Mouse (Mus musculus) heart, embryonic 14.5 days (tissue): ENCODE measurements around the gene Ccr9. TPM values are rescaled to one million over a fixed set of nuclear protein-coding genes. Genes with fewer than 3 reads are reported as not detected.

Experiments used
- ATAC-seq: fragments of 200-750 bp; cut with Nextera tagmentation; 2 replicates; pipeline ENCODE4 v1.8.0; 2017; ENCODE audit warnings: low read depth, moderate TSS enrichment; ENCODE audit not compliant: insufficient number of reproducible peaks, insufficient read depth, low FRiP score
- H3K27ac ChIP-seq, 2 experiments: fragments of 200-500 bp in 1 of 2; fragments of 300-500 bp in 1 of 2; sonication (generic) in 1 of 2; replicated peaks in 1 of 2; 2 replicates each; pipeline ENCODE4 v1.5.1; 2012 to 2014; ENCODE audit warnings: low read depth in 2 of 2, low read length in 2 of 2, control low read depth in 1 of 2, mild to moderate bottlenecking in 1 of 2, mixed read lengths in 1 of 2; ENCODE audit not compliant: control insufficient read depth in 1 of 2, insufficient read depth in 1 of 2
- H3K27me3 ChIP-seq: fragments of 300-500 bp; sonication (generic); 2 replicates; pipeline ENCODE4 v1.6.1; 2014; ENCODE audit warnings: mild to moderate bottlenecking, low read length, control low read depth; ENCODE audit not compliant: control insufficient read depth, insufficient read depth
- H3K36me3 ChIP-seq: fragments of 300-500 bp; sonication (generic); 2 replicates; pipeline ENCODE4 v1.6.1; 2014; ENCODE audit warnings: mild to moderate bottlenecking, control low read depth, low read length, mixed read lengths; ENCODE audit not compliant: control insufficient read depth, insufficient read depth
- H3K4me1 ChIP-seq, 2 experiments: fragments of 200-500 bp in 1 of 2; fragments of 300-500 bp in 1 of 2; sonication (generic) in 1 of 2; 2 replicates each; pipeline ENCODE4 v1.6.1; 2012 to 2014; ENCODE audit warnings: low read length in 2 of 2, control low read depth in 1 of 2, mixed read lengths in 1 of 2; ENCODE audit not compliant: control insufficient read depth in 2 of 2, insufficient read depth in 2 of 2
- H3K4me2 ChIP-seq: fragments of 300-500 bp; sonication (generic); 2 replicates; pipeline ENCODE4 v1.6.1; 2014; ENCODE audit warnings: mild to moderate bottlenecking, low read length
- H3K4me3 ChIP-seq, 2 experiments: fragments of 200-500 bp in 1 of 2; fragments of 300-500 bp in 1 of 2; sonication (generic) in 1 of 2; 2 replicates each; pipeline ENCODE4 v1.5.1; 2012 to 2014; ENCODE audit warnings: low read length in 2 of 2, mild to moderate bottlenecking in 2 of 2, control low read depth in 1 of 2, low read depth in 1 of 2, moderate library complexity in 1 of 2; ENCODE audit not compliant: control insufficient read depth in 1 of 2, insufficient read depth in 1 of 2
- H3K9ac ChIP-seq: fragments of 300-500 bp; sonication (generic); 2 replicates; pipeline ENCODE4 v1.6.1; 2014; ENCODE audit warnings: mild to moderate bottlenecking, low read length
- H3K9me3 ChIP-seq: fragments of 300-500 bp; sonication (generic); 2 replicates; pipeline ENCODE4 v1.6.1; 2016; ENCODE audit warnings: low read length, control low read depth; ENCODE audit not compliant: control insufficient read depth
- WGBS: fragments of 180-500 bp; shearing (Covaris S2); extraction: QIAGEN DNeasy Blood & Tissue Kit; methylation state at CpG from one replicate; pipeline ENCODE4 v1.1.7; 2014; 5-methylcytosine and 5-hydroxymethylcytosine counted together
- polyA plus RNA-seq: library from polyadenylated mRNA; unstranded; fragments of >200 nt; fragmentation: Nextera tagmentation; extraction: Ambion mirVana; gene quantifications from 2 replicates; pipeline ENCODE4 v1.2.1, GENCODE M21; 2014

Ccr9 gene
- polyA plus RNA-seq, 1 experiment from 2014 or later = 0.19 TPM

GRCm38 (mm10) chr9:123802896-123803295, 124.7 kb downstream of the Ccr9 start:
- H3K27ac ChIP-seq = no peak overlapping the region
- H3K27me3 ChIP-seq = no peaks in the 10 kb centered on the region
- no peak overlapping the region for H3K4me2 ChIP-seq
- ATAC-seq = no peak
- no peak overlapping the region for H3K9ac ChIP-seq
- peaks cover 78% of the 10 kb centered on the region for H3K36me3 ChIP-seq
- no peaks in the 10 kb centered on the region for H3K4me1 ChIP-seq
- no peaks in the 10 kb centered on the region for H3K9me3 ChIP-seq
- H3K4me3 ChIP-seq = no peak overlapping the region

GRCm38 (mm10) chr9:123805241-123805640, 127.0 kb downstream of the Ccr9 start:
- no peak for ATAC-seq
- Histone ChIP-seq H3K9ac (no peak overlapping the region), H3K27me3 (no peaks in the 10 kb centered on the region), H3K4me1 (no peaks in the 10 kb centered on the region; a peak in 1 of 4 replicates), H3K27ac (no peak overlapping the region), H3K4me3 (no peak overlapping the region), H3K9me3 (no peaks in the 10 kb centered on the region), H3K36me3 (peaks cover 71% of the 10 kb centered on the region), H3K4me2 (no peak overlapping the region)
- WGBS = 88% methylated on average over 2 of the region's 2 CpGs

GRCm38 (mm10) chr9:123806267-123806666, 128.0 kb downstream of the Ccr9 start, which contains the start of gene Cxcr6:
Cxcr6 (plus strand) TSS chr9:123806475.
- no peaks in the 10 kb centered on the region for H3K9me3 ChIP-seq
- H3K4me2 ChIP-seq = no peak within 1 kb of the TSS
- no peak within 1 kb of the TSS; the same call in 1 of the 2 replicates for H3K9ac ChIP-seq
- no peak within 1 kb of the TSS for H3K4me3 ChIP-seq
- no peaks in the 10 kb centered on the region; a peak in 1 of 4 replicates for H3K4me1 ChIP-seq
- 82% methylated on average over 5 of the region's 5 CpGs for WGBS
- H3K27ac ChIP-seq = no peak within 1 kb of the TSS
- no peaks in the 10 kb centered on the region for H3K27me3 ChIP-seq
- ATAC-seq = no peak
- peaks cover 71% of the 10 kb centered on the region for H3K36me3 ChIP-seq

- H3K4me2 ChIP-seq = no peak overlapping the region
- no peak overlapping the region for H3K4me3 ChIP-seq
- ATAC-seq = no peak
- no peak overlapping the region for H3K27ac ChIP-seq
- no peak overlapping the region for H3K9ac ChIP-seq
- H3K9me3 ChIP-seq = no peaks in the 10 kb centered on the region
- H3K4me1 ChIP-seq = no peaks in the 10 kb centered on the region; a peak in 1 of 4 replicates
- no peaks in the 10 kb centered on the region for H3K27me3 ChIP-seq
- H3K36me3 ChIP-seq = peaks cover 75% of the 10 kb centered on the region
- 36% methylated on average over 7 of the region's 7 CpGs for WGBS
Measured at GRCm38 (mm10) chr9:123808583-123808982, 130.3 kb downstream of the Ccr9 start.

GRCm38 (mm10) chr9:123811831-123812230, 133.6 kb downstream of the Ccr9 start:
- H3K4me3 ChIP-seq = no peak overlapping the region
- H3K4me1 ChIP-seq = peaks cover 2 to 4% of the 10 kb centered on the region in 2 experiments; a peak in 1 of 4 replicates
- H3K4me2 ChIP-seq = no peak overlapping the region
- no peaks in the 10 kb centered on the region for H3K27me3 ChIP-seq
- H3K9ac ChIP-seq = no peak overlapping the region
- H3K27ac ChIP-seq = no peak overlapping the region
- WGBS = 83% methylated on average over 3 of the region's 3 CpGs
- H3K9me3 ChIP-seq = no peaks in the 10 kb centered on the region
- H3K36me3 ChIP-seq = peaks cover 84% of the 10 kb centered on the region
- ATAC-seq = no peak

- peaks cover 100% of the 10 kb centered on the region for H3K36me3 ChIP-seq
- H3K9ac ChIP-seq = no peak overlapping the region
- WGBS = 60% methylated on average over 2 of the region's 2 CpGs
- no peaks in the 10 kb centered on the region for H3K27me3 ChIP-seq
- no peak overlapping the region for H3K27ac ChIP-seq
- no peak overlapping the region for H3K4me2 ChIP-seq
- 0 out of 4 replicates have a peak, but pooled peaks cover 2 to 4% of the 10 kb centered on the region in 2 experiments for H3K4me1 ChIP-seq
- ATAC-seq = no peak
- H3K4me3 ChIP-seq = no peak overlapping the region
- no peaks in the 10 kb centered on the region for H3K9me3 ChIP-seq
Measured at GRCm38 (mm10) chr9:123814326-123814725, 136.1 kb downstream of the Ccr9 start.

GRCm38 (mm10) chr9:123814821-123815220, 136.6 kb downstream of the Ccr9 start:
- Histone ChIP-seq H3K27ac (no peak overlapping the region), H3K9ac (no peak overlapping the region), H3K4me1 (0 out of 4 replicates have a peak, but pooled peaks cover 2 to 4% of the 10 kb centered on the region in 2 experiments), H3K9me3 (no peaks in the 10 kb centered on the region), H3K36me3 (peaks cover 100% of the 10 kb centered on the region), H3K4me2 (no peak overlapping the region), H3K4me3 (no peak overlapping the region), H3K27me3 (no peaks in the 10 kb centered on the region)
- WGBS = 60% methylated on average over 4 of the region's 4 CpGs
- ATAC-seq = no peak

- Histone ChIP-seq H3K4me2 (no peak overlapping the region), H3K36me3 (peaks cover 98% of the 10 kb centered on the region), H3K4me3 (no peak overlapping the region), H3K9me3 (no peaks in the 10 kb centered on the region), H3K27ac (no peak overlapping the region), H3K9ac (no peak overlapping the region), H3K4me1 (0 out of 4 replicates have a peak, but pooled peaks cover 2 to 4% of the 10 kb centered on the region in 2 experiments), H3K27me3 (no peaks in the 10 kb centered on the region)
- ATAC-seq = no peak
- 75% methylated on average over 3 of the region's 3 CpGs for WGBS
Measured at GRCm38 (mm10) chr9:123815444-123815843, 137.2 kb downstream of the Ccr9 start.
